Mouse (Mus musculus): ENCODE measurements at regions not wholly inside any gene's neighbourhood (a gene's known extent, or its start where the extent isn't known, plus 50 kb on each side); places are given as distances from the start of the nearest gene placed in this dataset.

- no peak for DNase-seq (ENCODE audit: low spot score)
These were observed 173.8 kb upstream of the Dmrta1 start for GRCm38 (mm10) chr4:89505368-89505819.

GRCm38 (mm10) chr4:89500232-89500631, 179.0 kb upstream of the Dmrta1 start:
- DNase-seq (ENCODE audit: low spot score): no peak

DNA sequence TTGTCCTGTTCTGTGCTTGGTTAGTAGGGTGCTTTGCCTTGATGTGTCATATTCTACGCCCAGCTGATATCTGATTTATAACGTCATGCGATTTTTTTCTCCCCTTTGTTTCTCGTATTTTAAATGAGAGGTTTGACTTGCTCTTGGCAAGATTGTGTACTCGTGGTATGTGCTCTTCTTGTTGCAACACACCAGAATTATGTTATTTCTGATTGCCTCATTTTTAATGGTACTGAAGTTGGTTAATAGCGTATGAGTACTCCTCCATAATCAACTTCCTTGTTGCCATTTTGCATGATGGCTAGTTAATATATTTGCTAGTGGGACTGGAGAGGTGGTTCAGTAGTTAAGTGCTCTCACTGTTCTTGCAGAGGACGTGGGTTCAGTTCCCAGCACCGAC, 180.1 kb upstream of the Cdkn2b start:
- DNase-seq (ENCODE audit: low spot score): no peak

DNA sequence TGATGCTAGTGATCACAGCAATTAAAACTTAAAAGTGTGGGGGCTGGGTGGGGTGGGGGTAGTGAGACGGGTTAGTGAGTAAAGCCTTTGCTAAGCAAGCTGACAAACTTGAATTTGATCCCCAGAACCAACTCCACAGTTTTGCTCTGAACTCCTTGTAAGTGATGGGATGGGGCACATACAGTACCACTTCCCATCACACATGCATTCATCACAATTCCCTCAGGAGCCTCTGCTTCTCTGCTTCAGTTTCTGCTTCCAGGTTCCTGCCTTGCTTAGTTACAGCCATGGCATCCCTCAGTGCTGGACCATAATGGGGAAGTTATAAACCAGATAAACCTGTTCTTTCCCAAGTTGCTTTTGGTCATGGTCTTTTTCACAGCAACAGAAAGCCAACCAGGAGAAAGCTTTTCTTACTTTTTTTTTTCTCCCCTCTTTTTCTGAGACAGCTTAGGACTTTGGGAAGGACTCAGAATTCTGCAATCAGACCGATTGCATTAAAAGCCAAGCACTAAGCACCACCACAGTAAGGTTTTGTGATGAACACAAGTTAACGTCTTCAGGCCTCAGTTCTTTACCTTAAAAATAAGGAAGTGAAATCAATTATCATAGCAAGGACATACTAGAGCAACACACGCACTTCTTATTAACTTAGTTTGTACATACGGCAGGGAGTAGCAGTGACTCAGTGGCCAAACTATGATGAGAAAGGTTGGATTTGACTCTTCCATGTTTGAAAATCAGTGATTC, 176.8 kb upstream of the Cdkn2b start:
- DNase-seq (ENCODE audit: low spot score): no peak

- no peak for DNase-seq (ENCODE audit: low spot score)
These were observed 176.1 kb upstream of the Cdkn2b start for GRCm38 (mm10) chr4:89486963-89487362.

DNA sequence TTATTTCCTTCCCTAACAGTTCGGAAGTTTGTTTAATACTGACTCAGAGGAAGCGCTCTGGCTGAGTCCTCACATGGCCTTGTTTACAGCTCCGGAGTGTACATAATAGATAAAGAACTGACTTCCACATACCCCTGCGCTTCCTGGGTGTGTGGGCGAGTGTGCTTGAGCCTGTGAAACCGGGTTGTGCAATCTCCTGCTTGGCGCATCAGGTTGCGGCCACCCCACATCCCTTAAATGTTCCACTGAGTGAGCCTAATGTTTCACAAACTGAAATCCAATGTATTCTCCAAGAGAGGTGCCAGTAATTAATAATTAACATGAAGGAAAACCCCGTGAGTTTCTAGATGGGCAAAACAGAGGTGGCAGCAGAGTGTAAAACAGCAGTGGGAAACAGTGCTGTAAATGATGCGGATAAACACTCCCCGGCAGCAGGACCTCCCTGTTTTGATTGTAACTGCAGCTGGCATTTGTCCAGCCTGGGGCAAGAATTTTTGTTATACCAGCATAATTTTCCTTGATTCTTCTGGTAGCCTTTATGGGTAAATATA, 175.2 kb upstream of the Cdkn2b start:
- DNase-seq (ENCODE audit: low spot score): no peak

- no peak for DNase-seq (ENCODE audit: low spot score)
These were observed 167.9 kb upstream of the Cdkn2b start for GRCm38 (mm10) chr4:89478646-89479237.

DNA sequence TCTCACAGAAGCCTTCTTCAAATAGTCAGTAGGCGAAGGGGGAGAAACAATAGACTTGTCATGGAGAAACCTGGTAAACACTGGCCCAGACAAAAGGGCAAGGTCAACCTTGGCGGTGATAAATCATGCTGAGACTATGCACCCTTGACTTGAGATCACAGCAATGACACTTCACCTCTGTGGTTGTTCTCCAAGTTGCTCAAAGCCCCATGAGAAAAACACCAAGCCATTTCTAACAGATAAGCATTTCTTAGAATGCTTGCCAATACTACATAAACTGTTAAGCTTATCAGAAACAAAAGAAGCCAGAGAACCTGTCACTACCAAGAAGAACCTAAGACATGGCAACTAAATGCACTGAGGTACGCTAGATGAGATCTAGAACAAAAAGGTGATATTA, 165.0 kb upstream of the Cdkn2b start:
- no peak for DNase-seq (ENCODE audit: low spot score)

DNA sequence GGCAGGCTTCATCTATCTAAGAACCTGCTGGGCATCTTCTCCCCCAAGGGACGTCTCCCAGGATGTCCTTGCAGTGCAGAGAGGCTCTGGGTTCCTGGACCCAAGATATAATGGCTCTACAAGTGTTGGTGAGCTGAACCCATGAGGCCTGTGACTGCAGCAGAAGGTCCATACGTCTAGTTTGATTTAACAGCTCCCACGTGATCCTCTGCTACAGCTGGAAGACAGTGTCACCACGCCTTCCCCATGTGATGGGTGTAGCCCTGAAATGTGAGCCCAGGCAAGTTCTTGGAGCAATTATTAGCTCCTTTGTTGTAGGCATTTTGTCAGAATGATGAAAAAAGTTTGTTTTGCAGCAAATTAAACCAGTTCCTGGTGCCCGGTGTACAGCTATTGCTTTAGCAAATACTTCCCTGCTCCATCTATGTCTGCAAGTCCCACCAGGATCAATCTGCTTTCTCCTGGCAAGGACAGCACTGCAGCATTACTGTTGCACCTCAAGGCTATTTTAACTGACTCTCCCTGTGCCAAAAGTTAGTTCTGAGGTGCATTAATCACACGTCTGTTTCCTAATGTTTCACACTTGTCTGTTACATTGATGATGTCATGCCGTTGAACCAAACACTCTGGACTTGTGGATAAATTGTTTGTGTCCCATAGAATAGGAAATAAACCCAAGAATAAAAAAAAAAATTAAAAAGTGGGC, 164.2 kb upstream of the Cdkn2b start:
- no peak for DNase-seq (ENCODE audit: low spot score)

DNA sequence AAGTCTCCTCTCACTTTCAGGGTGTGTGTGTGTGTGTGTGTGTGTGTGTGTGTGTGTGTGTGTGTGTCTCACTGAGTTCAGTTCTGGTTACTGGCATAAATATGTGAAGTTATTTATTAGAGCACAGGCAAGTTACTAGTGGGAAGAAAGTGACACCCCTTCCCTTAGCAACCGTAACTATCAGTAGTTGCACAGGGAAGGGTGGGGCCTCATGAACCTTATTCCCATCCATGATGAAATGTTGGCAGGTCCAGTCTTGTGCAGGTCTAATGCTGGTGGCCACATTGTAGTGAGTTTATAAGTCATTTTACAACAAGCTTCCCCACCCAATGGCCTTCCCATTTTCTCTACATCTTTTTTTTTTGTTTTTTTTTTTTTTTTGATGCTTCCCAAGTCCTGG, 160.6 kb upstream of the Cdkn2b start:
- DNase-seq (ENCODE audit: low spot score): no peak

- DNase-seq (ENCODE audit: low spot score): no peak
These were observed 159.9 kb upstream of the Cdkn2b start for GRCm38 (mm10) chr4:89470756-89471155.

DNA sequence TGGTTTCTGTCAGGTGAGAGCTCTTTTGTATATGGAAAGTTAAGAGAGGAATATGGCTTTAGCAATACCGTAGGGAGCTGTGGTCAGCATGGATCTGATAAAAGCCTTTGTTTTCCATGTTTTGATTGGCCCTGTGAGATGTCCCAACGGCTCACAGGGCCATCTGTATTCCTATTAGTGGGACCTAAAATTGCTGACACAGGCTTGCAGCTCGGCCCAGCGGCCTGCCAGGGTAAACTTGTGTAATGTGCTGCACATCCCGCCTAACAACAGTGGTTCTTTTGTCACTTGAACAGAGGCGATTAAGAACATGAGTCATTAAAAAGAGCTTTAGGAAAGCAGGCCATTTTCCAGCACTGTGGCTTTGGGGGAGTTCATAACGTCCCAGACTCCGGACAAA, 159.0 kb upstream of the Cdkn2b start:
- no peak for DNase-seq (ENCODE audit: low spot score)

DNA sequence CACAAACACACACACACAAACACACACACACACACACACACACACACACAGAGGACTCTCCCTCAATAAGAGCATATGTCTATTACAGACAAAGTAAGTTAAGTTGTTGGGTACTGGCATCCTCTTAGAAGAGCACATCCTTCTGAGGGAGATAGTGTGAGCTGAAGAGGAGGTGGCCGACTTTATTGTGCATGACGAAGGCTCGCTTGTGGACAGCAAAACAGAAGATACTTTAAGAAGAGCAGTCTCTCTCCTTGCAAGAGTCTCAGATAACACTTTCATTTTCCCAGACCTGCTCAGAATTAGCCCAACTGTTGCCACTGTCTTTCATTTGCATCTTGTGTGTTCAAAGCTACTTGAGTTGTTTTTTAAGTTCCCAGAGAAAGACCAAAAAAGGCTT, 158.6 kb upstream of the Cdkn2b start:
- DNase-seq (ENCODE audit: low spot score): no peak

DNA sequence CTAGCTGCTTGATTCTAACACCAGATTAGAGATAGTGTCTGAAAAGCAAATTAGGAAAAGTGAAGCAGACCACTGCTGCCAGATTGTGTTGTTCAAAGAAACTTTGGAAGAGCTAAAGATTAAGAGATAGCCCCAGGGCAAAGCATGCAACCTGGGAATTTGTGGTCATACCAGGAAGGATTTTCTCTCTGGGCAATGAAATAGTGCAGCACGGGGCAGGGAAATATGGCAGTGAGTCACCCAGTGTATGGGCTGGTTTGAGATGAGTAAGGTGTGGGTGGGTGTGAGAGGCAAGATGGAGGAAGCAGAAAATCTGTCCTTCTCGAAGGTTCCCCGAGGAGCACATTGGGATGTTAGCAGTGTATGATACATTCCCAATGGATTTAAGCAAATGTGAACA, 155.9 kb upstream of the Cdkn2b start:
- no peak for DNase-seq (ENCODE audit: low spot score)

GRCm38 (mm10) chr4:89463121-89463520, 152.3 kb upstream of the Cdkn2b start:
- no peak for DNase-seq (ENCODE audit: low spot score)

DNA sequence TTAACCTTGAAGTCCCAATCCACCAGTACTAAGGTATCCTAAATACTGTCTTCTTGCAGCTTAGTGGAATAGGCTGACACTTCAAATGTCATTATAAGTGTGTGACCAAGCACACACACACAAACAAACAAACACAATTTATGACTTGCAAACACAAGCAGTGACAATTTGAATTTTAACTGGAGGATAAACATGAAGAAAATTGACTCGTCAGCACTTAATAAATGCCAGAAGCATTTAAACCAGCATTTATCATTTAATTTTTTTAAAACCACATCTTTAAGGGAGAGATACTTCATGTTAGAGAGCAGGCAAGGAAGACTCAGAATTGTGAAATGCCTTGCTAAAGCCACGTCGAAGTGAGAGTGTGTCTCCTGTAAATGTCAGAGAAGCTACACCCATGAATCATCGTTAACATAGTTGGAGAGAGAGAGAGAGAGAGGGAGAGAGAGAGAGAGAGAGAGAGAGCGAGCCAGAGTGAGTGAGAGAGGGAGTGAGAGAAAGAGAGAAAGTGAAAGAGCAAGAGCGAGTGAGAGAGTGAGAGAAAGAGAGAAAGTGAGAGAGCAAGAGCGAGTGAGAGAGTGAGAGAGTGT, 149.4 kb upstream of the Cdkn2b start:
- DNase-seq (ENCODE audit: low spot score): no peak

- DNase-seq (ENCODE audit: low spot score): no peak
These were observed 148.5 kb upstream of the Cdkn2b start for GRCm38 (mm10) chr4:89459346-89459666.

- no peak for DNase-seq (ENCODE audit: low spot score)
These were observed 147.9 kb upstream of the Cdkn2b start for GRCm38 (mm10) chr4:89458628-89459345.

- DNase-seq (ENCODE audit: low spot score): no peak
These were observed 147.0 kb upstream of the Cdkn2b start for GRCm38 (mm10) chr4:89457861-89458260.

GRCm38 (mm10) chr4:89454926-89455325, 144.1 kb upstream of the Cdkn2b start:
- DNase-seq (ENCODE audit: low spot score): no peak

- DNase-seq (ENCODE audit: low spot score): no peak
These were observed 142.2 kb upstream of the Cdkn2b start for GRCm38 (mm10) chr4:89453051-89453450.
